Mouse (Mus musculus) forebrain, embryonic 11.5 days (tissue): ENCODE measurements around the gene Casr. TPM values are rescaled to one million over a fixed set of nuclear protein-coding genes. Genes with fewer than 3 reads are reported as not detected.

Source experiments
- ATAC-seq: fragments of 200-750 bp; cut with Nextera tagmentation; replicated peaks from 2 replicates; pipeline ENCODE4 v1.8.0; 2017; ENCODE audit warnings: moderate TSS enrichment; ENCODE audit not compliant: low FRiP score
- DNase-seq: peaks from one replicate; pipeline ENCODE4 v3.0.0-alpha.2; 2017; ENCODE audit warnings: low spot score
- H3K27ac ChIP-seq: fragments of 300-500 bp; sonication (generic); 2 replicates; pipeline ENCODE4 v1.5.1; 2014; ENCODE audit warnings: low read depth, low read length
- H3K27me3 ChIP-seq: fragments of 300-500 bp; sonication (generic); 2 replicates; pipeline ENCODE4 v1.6.1; 2014; ENCODE audit warnings: mild to moderate bottlenecking, low read length, mixed read lengths; ENCODE audit not compliant: control insufficient read depth, insufficient read depth
- H3K36me3 ChIP-seq: fragments of 300-500 bp; sonication (generic); 2 replicates; pipeline ENCODE4 v1.6.1; 2014; ENCODE audit warnings: mild to moderate bottlenecking, low read length, moderate library complexity, mixed read lengths; ENCODE audit not compliant: control insufficient read depth, insufficient read depth
- H3K4me1 ChIP-seq: fragments of 300-500 bp; sonication (generic); replicated peaks from 2 replicates; pipeline ENCODE4 v1.6.1; 2014; ENCODE audit warnings: low read length, mixed read lengths; ENCODE audit not compliant: control insufficient read depth, insufficient read depth
- H3K4me2 ChIP-seq: fragments of 300-500 bp; sonication (generic); 2 replicates; pipeline ENCODE4 v1.6.1; 2014; ENCODE audit warnings: low read depth, mild to moderate bottlenecking, low read length, moderate library complexity, mixed read lengths; ENCODE audit not compliant: severe bottlenecking
- H3K4me3 ChIP-seq: fragments of 300-500 bp; sonication (generic); 2 replicates; pipeline ENCODE4 v1.5.1; 2014; ENCODE audit warnings: low read depth, low read length
- H3K9ac ChIP-seq: fragments of 300-500 bp; sonication (generic); 2 replicates; pipeline ENCODE4 v1.6.1; 2014; ENCODE audit warnings: low read length
- H3K9me3 ChIP-seq: fragments of 300-500 bp; sonication (generic); 2 replicates; pipeline ENCODE4 v1.6.1; 2016; ENCODE audit warnings: low read length, mixed read lengths; ENCODE audit not compliant: control insufficient read depth
- WGBS: fragments of 180-500 bp; shearing (Covaris S2); extraction: QIAGEN DNeasy Blood & Tissue Kit; methylation state at CpG from one replicate; pipeline ENCODE4 v1.1.7; 2014; 5-methylcytosine and 5-hydroxymethylcytosine counted together
- polyA plus RNA-seq: library from polyadenylated mRNA; unstranded; fragments of >200 nt; fragmentation: Nextera tagmentation; extraction: Ambion mirVana; gene quantifications from 2 replicates; pipeline ENCODE4 v1.2.1, GENCODE M21; 2014

Gene Casr
- polyA plus RNA-seq, 1 experiment from 2014 or later: 0.13 TPM

- 86% methylated on average over 3 of the region's 3 CpGs for WGBS
Measured at GRCm38 (mm10) chr16:36505134-36505533, 56.8 kb downstream of the Casr start.

GRCm38 (mm10) chr16:36502286-36502685, 59.7 kb downstream of the Casr start:
- ATAC-seq (no peak), DNase-seq (no peak)
- no peak overlapping the region for H3K4me3 ChIP-seq
- H3K9me3 ChIP-seq: no peaks in the 10 kb centered on the region
- no peaks in the 10 kb centered on the region for H3K36me3 ChIP-seq
- no peaks in the 10 kb centered on the region for H3K27me3 ChIP-seq
- no peak overlapping the region for H3K9ac ChIP-seq
- 85% methylated on average over 2 of the region's 2 CpGs for WGBS
- no peak overlapping the region for H3K4me2 ChIP-seq
- no peak overlapping the region for H3K27ac ChIP-seq
- no peaks in the 10 kb centered on the region for H3K4me1 ChIP-seq

More at GRCm38 (mm10) chr16:36505134-36505533, 56.8 kb downstream of the Casr start:
- Histone ChIP-seq H3K4me1 (no peaks in the 10 kb centered on the region), H3K9me3 (no peaks in the 10 kb centered on the region), H3K4me2 (no peak overlapping the region), H3K9ac (no peak overlapping the region), H3K27me3 (no peaks in the 10 kb centered on the region), H3K4me3 (no peak overlapping the region), H3K36me3 (no peaks in the 10 kb centered on the region), H3K27ac (no peak overlapping the region)
- ATAC-seq: no peak
- DNase-seq: no peak

- H3K36me3 ChIP-seq: no peaks in the 10 kb centered on the region
- no peaks in the 10 kb centered on the region for H3K9me3 ChIP-seq
- no peak for DNase-seq
- no peaks in the 10 kb centered on the region for H3K27me3 ChIP-seq
- H3K27ac ChIP-seq: no peak overlapping the region
- no peak overlapping the region for H3K4me3 ChIP-seq
- 86% methylated on average over 1 of the region's 1 CpGs for WGBS
- ATAC-seq: no peak
- H3K4me1 ChIP-seq: no peaks in the 10 kb centered on the region
- no peak overlapping the region for H3K4me2 ChIP-seq
- no peak overlapping the region for H3K9ac ChIP-seq
Measured at GRCm38 (mm10) chr16:36492420-36492819, 69.5 kb downstream of the Casr start.

GRCm38 (mm10) chr16:36476866-36477265, 85.1 kb downstream of the Casr start:
- 85% methylated on average over 9 of the region's 9 CpGs for WGBS
- no peak overlapping the region for H3K9ac ChIP-seq
- H3K27me3 ChIP-seq: no peaks in the 10 kb centered on the region
- ATAC-seq (no peak), DNase-seq (no peak)
- H3K4me2 ChIP-seq: no peak overlapping the region
- H3K4me3 ChIP-seq: no peak overlapping the region
- no peaks in the 10 kb centered on the region for H3K9me3 ChIP-seq
- no peaks in the 10 kb centered on the region for H3K4me1 ChIP-seq
- H3K27ac ChIP-seq: no peak overlapping the region
- no peaks in the 10 kb centered on the region for H3K36me3 ChIP-seq

GRCm38 (mm10) chr16:36475530-36475929, 86.4 kb downstream of the Casr start:
- Histone ChIP-seq H3K9me3 (no peaks in the 10 kb centered on the region), H3K27me3 (no peaks in the 10 kb centered on the region), H3K36me3 (no peaks in the 10 kb centered on the region), H3K9ac (no peak overlapping the region), H3K4me1 (0 out of 2 replicates have a peak, but pooled peaks cover 3% of the 10 kb centered on the region), H3K27ac (no peak overlapping the region), H3K4me2 (no peak overlapping the region), H3K4me3 (no peak overlapping the region)
- 95% methylated on average over 3 of the region's 3 CpGs for WGBS
- DNase-seq (no peak), ATAC-seq (no peak)

- Histone ChIP-seq H3K9me3 (no peaks in the 10 kb centered on the region), H3K27me3 (no peaks in the 10 kb centered on the region), H3K9ac (no peak overlapping the region), H3K4me3 (no peak overlapping the region), H3K4me1 (0 out of 2 replicates have a peak, but pooled peaks cover 3% of the 10 kb centered on the region), H3K4me2 (no peak overlapping the region), H3K36me3 (no peaks in the 10 kb centered on the region), H3K27ac (no peak overlapping the region)
- DNase-seq (no peak), ATAC-seq (no peak)
- 86% methylated on average over 2 of the region's 2 CpGs for WGBS
Measured at GRCm38 (mm10) chr16:36474849-36475248, 87.1 kb downstream of the Casr start.

- ATAC-seq (peak; percentile 53), DNase-seq (peak; percentile 57)
Measured at GRCm38 (mm10) chr16:36473217-36474216, 88.4 kb downstream of the Casr start.

GRCm38 (mm10) chr16:36471066-36471633, 90.8 kb downstream of the Casr start:
- no peaks in the 10 kb centered on the region for H3K36me3 ChIP-seq
- DNase-seq: no peak
- H3K4me3 ChIP-seq: no peak overlapping the region
- no peaks in the 10 kb centered on the region for H3K27me3 ChIP-seq
- no peak overlapping the region for H3K27ac ChIP-seq
- 0 out of 2 replicates have a peak, but pooled peaks cover 3% of the 10 kb centered on the region for H3K4me1 ChIP-seq
- 53% methylated on average over 13 of the region's 13 CpGs for WGBS
- no peak for ATAC-seq
- H3K9me3 ChIP-seq: no peaks in the 10 kb centered on the region
- H3K9ac ChIP-seq: no peak overlapping the region
- H3K4me2 ChIP-seq: no peak overlapping the region

More at GRCm38 (mm10) chr16:36473217-36474216, 88.4 kb downstream of the Casr start:
- Histone ChIP-seq H3K9ac (no peak overlapping the region), H3K4me2 (no peak overlapping the region), H3K27me3 (no peaks in the 10 kb centered on the region), H3K4me3 (no peak overlapping the region), H3K9me3 (no peaks in the 10 kb centered on the region), H3K27ac (no peak overlapping the region), H3K4me1 (0 out of 2 replicates have a peak, but pooled peaks cover 3% of the 10 kb centered on the region), H3K36me3 (no peaks in the 10 kb centered on the region)
- WGBS: 52% methylated on average over 17 of the region's 17 CpGs
